Mouse (Mus musculus) MEL (cell line): ENCODE measurements around the gene Ccng1.

Experiments
- CHD2 ChIP-seq: IDR thresholded peaks from 2 replicates; pipeline ENCODE4 v1.6.1; 2011; ENCODE audit warnings: low read length, improper control_type of control experiment
- CTCF ChIP-seq, 3 experiments: IDR thresholded peaks in 2 of 3; conservative IDR thresholded peaks in 1 of 3; 2 replicates each; pipeline ENCODE4 v1.5.1; 2011 to 2012; ENCODE audit warnings: low read length in 3 of 3, low read depth in 2 of 3, mild to moderate bottlenecking in 2 of 3, improper control_type of control experiment in 1 of 3, inconsistent platforms in 1 of 3, mixed read lengths in 1 of 3, moderate library complexity in 1 of 3; ENCODE audit not compliant: control insufficient read depth in 1 of 3, insufficient read depth in 1 of 3, poor library complexity in 1 of 3, severe bottlenecking in 1 of 3
- JUND ChIP-seq: IDR thresholded peaks from 2 replicates; pipeline ENCODE4 v1.6.1; 2011; ENCODE audit warnings: low read depth, mild to moderate bottlenecking, improper control_type of control experiment, low read length
- MAFK ChIP-seq: IDR thresholded peaks from 2 replicates; pipeline ENCODE4 v1.6.1; 2011; ENCODE audit warnings: low read depth, mild to moderate bottlenecking, low read length, improper control_type of control experiment, borderline replicate concordance
- MAZ ChIP-seq: IDR thresholded peaks from 2 replicates; pipeline ENCODE4 v1.6.1; 2012; ENCODE audit warnings: low read depth, mild to moderate bottlenecking, inconsistent platforms, low read length, improper control_type of control experiment
- POLR2AphosphoS5 ChIP-seq: IDR thresholded peaks from 2 replicates; pipeline ENCODE4 v1.6.1; 2012; ENCODE audit warnings: low read depth, borderline replicate concordance, mild to moderate bottlenecking, inconsistent platforms, low read length, moderate library complexity, mixed read lengths
- RAD21 ChIP-seq: IDR thresholded peaks from 2 replicates; pipeline ENCODE4 v1.6.1; 2011; ENCODE audit warnings: mild to moderate bottlenecking, low read depth, low read length, improper control_type of control experiment
- UBTF ChIP-seq: IDR thresholded peaks from 2 replicates; pipeline ENCODE4 v1.6.1; 2012; ENCODE audit warnings: low read depth, mild to moderate bottlenecking, inconsistent platforms, low read length, improper control_type of control experiment, moderate library complexity, borderline replicate concordance; ENCODE audit not compliant: insufficient read depth

DNA sequence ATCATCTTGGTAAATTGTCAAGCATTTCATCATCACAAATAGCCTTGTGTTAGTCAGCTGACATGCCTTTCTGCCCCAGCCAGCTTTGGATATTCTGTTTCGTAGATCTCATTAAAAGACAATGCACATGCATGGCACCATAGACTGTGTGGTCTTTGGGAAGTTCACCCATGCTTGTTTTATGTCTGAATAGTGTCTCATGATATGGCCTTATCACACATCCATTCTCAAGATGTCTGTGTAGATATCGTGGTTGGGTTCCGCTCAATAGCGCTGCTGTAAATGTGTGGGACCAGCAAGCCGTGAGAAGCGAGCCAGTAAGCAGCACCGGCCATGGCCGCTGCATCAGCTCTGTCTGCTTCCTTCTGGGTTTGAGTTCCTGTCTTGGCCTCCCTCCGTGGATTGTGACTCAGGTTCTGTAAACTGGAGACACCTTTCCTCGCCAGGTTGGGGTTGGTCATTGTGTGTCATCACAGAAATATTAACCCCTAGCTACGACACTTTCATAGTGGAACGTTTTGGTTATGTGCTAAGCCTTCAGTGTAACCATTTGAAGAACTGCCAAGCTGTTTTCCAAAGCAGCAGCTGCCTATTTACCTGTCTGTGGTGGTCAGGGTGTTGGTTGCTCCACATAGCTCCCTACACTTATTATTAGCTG, 13.4 kb downstream of the Ccng1 start:
- TF ChIP-seq MAZ (no peak), MAFK (no peak), UBTF (no peak), CTCF (IDR thresholded peaks at IDR 0.05 in 2 of 3, conservative IDR thresholded peaks at IDR 0.05 in 1 of 3; ENCODE audit: control insufficient read depth in 1 of 3, insufficient read depth in 1 of 3, low read depth in 2 of 3, low read length in 3 of 3, poor library complexity in 1 of 3, severe bottlenecking in 1 of 3) (no peak), CHD2 (no peak), RAD21 (no peak), POLR2AphosphoS5 (no peak), JUND (no peak)
